In genomic region chr1:176075409-176075808, GRCm38 (mm10) we compare ENCODE assay signal across 10 mouse cellular contexts.
DNase-seq lines count a peak whose midpoint lies in the region; ATAC-seq lines count a peak whose summit lies in the region.
"Had no signal": no experiment of that assay in that cellular context is flagged by ENCODE, and none has a peak within 500 bp of the region (broad histone marks: within the 10 kb centered on the region; RNA-seq: fewer than 3 reads in every experiment).

No protein-coding gene starts in this region.

- no peaks in the 10 kb centered on the region for H3K9me3 ChIP-seq in heart, embryonic 10.5 days
- H3K9me3 ChIP-seq in heart, embryonic 14.5 days (ENCODE audit: control insufficient read depth, low read length) = no peaks in the 10 kb centered on the region
- H3K9me3 ChIP-seq in midbrain, embryonic 16.5 days (replicated peaks; ENCODE audit: control insufficient read depth, low read length, poor library complexity, severe bottlenecking) = no peaks in the 10 kb centered on the region
- H3K9me3 ChIP-seq: embryonic facial prominence, embryonic 13.5 days; limb, embryonic 15.5 days had no signal

- no peak overlapping the region for H3K9ac ChIP-seq in heart, embryonic 14.5 days (ENCODE audit: low read length)
- no peak overlapping the region for H3K9ac ChIP-seq in midbrain, embryonic 16.5 days (ENCODE audit: low read depth, low read length)
- H3K9ac ChIP-seq: embryonic facial prominence, embryonic 13.5 days; limb, embryonic 15.5 days had no signal

- 0 out of 2 replicates have a peak, but pooled peaks have one; percentile 50 for ATAC-seq in heart, embryonic 14.5 days (ENCODE audit: insufficient number of reproducible peaks, insufficient read depth, low FRiP score, low read depth)
- ATAC-seq in midbrain, embryonic 16.5 days = peak; percentile 86

- WGBS in heart, embryonic 10.5 days = 73% methylated on average over 1 of the region's 1 CpGs
- WGBS in heart, embryonic 14.5 days = 55% methylated on average over 1 of the region's 1 CpGs
- WGBS in midbrain, embryonic 16.5 days = 39% methylated on average over 1 of the region's 1 CpGs

- peaks cover 14% of the 10 kb centered on the region for H3K4me1 ChIP-seq in heart, embryonic 10.5 days
- H3K4me1 ChIP-seq in heart, embryonic 14.5 days (ENCODE audit: control insufficient read depth in 2 of 2, insufficient read depth in 2 of 2, low read length in 2 of 2) = peaks cover 2 to 16% of the 10 kb centered on the region in 2 experiments; a peak in 2 of 4 replicates
- peaks cover 7% of the 10 kb centered on the region; the same call in 1 of the 2 replicates for H3K4me1 ChIP-seq in midbrain, embryonic 16.5 days (ENCODE audit: control insufficient read depth, insufficient read depth, low read length)
- H3K4me1 ChIP-seq: embryonic facial prominence, embryonic 13.5 days; limb, embryonic 15.5 days had no signal

- no peak overlapping the region for H3K4me2 ChIP-seq in heart, embryonic 14.5 days (ENCODE audit: low read length)
- H3K4me2 ChIP-seq in midbrain, embryonic 16.5 days (ENCODE audit: low read length) = no peak overlapping the region
- H3K4me2 ChIP-seq: embryonic facial prominence, embryonic 13.5 days; limb, embryonic 15.5 days had no signal

- H3K27ac ChIP-seq in heart, embryonic 10.5 days = no peak overlapping the region
- no peak overlapping the region for H3K27ac ChIP-seq in heart, embryonic 14.5 days (replicated peaks in 1 of 2; ENCODE audit: control insufficient read depth in 1 of 2, insufficient read depth in 1 of 2, low read depth in 2 of 2, low read length in 2 of 2)
- H3K27ac ChIP-seq in midbrain, embryonic 16.5 days (ENCODE audit: low read length) = no peak overlapping the region
- H3K27ac ChIP-seq: embryonic facial prominence, embryonic 13.5 days; limb, embryonic 15.5 days had no signal

- DNase-seq in heart, adult 11 months = peak; percentile 94
- DNase-seq in heart, embryonic 10.5 days (ENCODE audit: low spot score) = no peak
- DNase-seq in 416B (ENCODE audit: low read depth) = peak; percentile 80
- peak; percentile 84 for DNase-seq in cerebellum, adult 9-10 months
- DNase-seq in kidney, postnatal 36 days = peak; percentile 55 to 84
- DNase-seq in thymus, postnatal 0 days (ENCODE audit: low spot score) = no peak

- H3K36me3 ChIP-seq in heart, embryonic 10.5 days = no peaks in the 10 kb centered on the region
- H3K36me3 ChIP-seq in heart, embryonic 14.5 days (ENCODE audit: control insufficient read depth, insufficient read depth, low read length) = no peaks in the 10 kb centered on the region
- H3K36me3 ChIP-seq in midbrain, embryonic 16.5 days (ENCODE audit: control insufficient read depth, insufficient read depth, low read length) = no peaks in the 10 kb centered on the region
- H3K36me3 ChIP-seq: embryonic facial prominence, embryonic 13.5 days; limb, embryonic 15.5 days had no signal

- H3K4me3 ChIP-seq in heart, embryonic 10.5 days = no peak overlapping the region
- H3K4me3 ChIP-seq in heart, embryonic 14.5 days (ENCODE audit: control insufficient read depth in 1 of 2, insufficient read depth in 1 of 2, low read depth in 1 of 2, low read length in 2 of 2) = no peak overlapping the region
- no peak overlapping the region for H3K4me3 ChIP-seq in midbrain, embryonic 16.5 days (ENCODE audit: low read depth, low read length)
- H3K4me3 ChIP-seq: embryonic facial prominence, embryonic 13.5 days; limb, embryonic 15.5 days had no signal

- H3K27me3 ChIP-seq in heart, embryonic 10.5 days (ENCODE audit: insufficient read depth, poor library complexity, severe bottlenecking) = no peaks in the 10 kb centered on the region
- no peaks in the 10 kb centered on the region for H3K27me3 ChIP-seq in heart, embryonic 14.5 days (ENCODE audit: control insufficient read depth, insufficient read depth, low read length)
- no peaks in the 10 kb centered on the region for H3K27me3 ChIP-seq in midbrain, embryonic 16.5 days (ENCODE audit: control insufficient read depth, insufficient read depth, low read depth, low read length)
- H3K27me3 ChIP-seq: embryonic facial prominence, embryonic 13.5 days; limb, embryonic 15.5 days had no signal

Comparison
In these comparisons a context has a peak if more than half of its experiments do, and no peak if none do; other contexts are left out.
1. DNase-seq: peak in heart, adult 11 months (single experiment), 416B (single experiment), cerebellum, adult 9-10 months (single experiment) and kidney, postnatal 36 days (2 of 2); none in heart, embryonic 10.5 days (single experiment) and thymus, postnatal 0 days (single experiment).